Mouse (Mus musculus): Measurements from ENCODE around the gene Cacng2. TPM values are rescaled to one million over a fixed set of nuclear protein-coding genes. Genes with fewer than 3 reads are reported as not detected.
"Not testable (repeated sequence)": the region's sequence is repeated elsewhere in the genome, so short reads cannot be mapped to it uniquely, and the experiment has no call there.

Gene Cacng2
- polyA plus RNA-seq, 1 experiment: not detected

GRCm38 (mm10) chr15:78008206-78008605, 111.6 kb downstream of the Cacng2 start:
- not testable (repeated sequence) for DNase-seq (ENCODE audit: low spot score)

- DNase-seq (ENCODE audit: low spot score): no peak
Observed at GRCm38 (mm10) chr15:78003929-78004328, 115.9 kb downstream of the Cacng2 start.

GRCm38 (mm10) chr15:78001400-78001799, 118.4 kb downstream of the Cacng2 start:
- DNase-seq (ENCODE audit: low spot score): no peak

DNA sequence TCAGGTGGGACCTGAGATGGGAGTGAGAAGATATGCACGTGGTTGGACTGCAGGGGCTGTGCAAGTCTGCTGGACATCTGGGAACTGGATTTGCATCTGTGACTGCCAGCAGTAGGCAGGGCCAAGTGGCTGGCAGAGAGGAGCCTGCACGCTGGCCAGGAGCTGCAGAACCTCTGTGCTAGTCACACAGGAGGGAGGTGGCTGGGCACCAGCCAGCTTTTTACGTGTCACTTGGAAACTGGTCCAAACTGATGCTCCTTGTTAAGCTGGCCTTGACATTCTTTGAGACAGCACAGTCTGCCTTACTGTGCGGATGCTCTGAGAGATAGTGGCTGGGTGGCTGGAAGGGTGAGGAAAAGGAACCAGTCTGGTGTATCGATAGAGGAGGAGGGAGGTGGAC, 131.3 kb downstream of the Cacng2 start:
- DNase-seq (ENCODE audit: low spot score): no peak

- no peak for DNase-seq (ENCODE audit: low spot score)
Observed at GRCm38 (mm10) chr15:77983391-77983790, 136.4 kb downstream of the Cacng2 start.

GRCm38 (mm10) chr15:77982195-77982939, 137.5 kb downstream of the Cacng2 start:
- DNase-seq (ENCODE audit: low spot score): peak; percentile 31

GRCm38 (mm10) chr15:77981181-77981680, 138.6 kb downstream of the Cacng2 start:
- DNase-seq (ENCODE audit: low spot score): no peak

- no peak for DNase-seq (ENCODE audit: low spot score)
Observed at GRCm38 (mm10) chr15:77979427-77979865, 140.4 kb downstream of the Cacng2 start.

GRCm38 (mm10) chr15:77977663-77978062, 142.2 kb downstream of the Cacng2 start:
- DNase-seq (ENCODE audit: low spot score): no peak

GRCm38 (mm10) chr15:77974165-77974841, 145.5 kb downstream of the Cacng2 start:
- no peak for DNase-seq (ENCODE audit: low spot score)

- DNase-seq (ENCODE audit: low spot score): peak; percentile 89
Observed at GRCm38 (mm10) chr15:77970470-77971292, 149.1 kb downstream of the Cacng2 start, which contains the start of gene Eif3d. TSS of gene Eif3d (minus strand) at chr15:77970813.

GRCm38 (mm10) chr15:77969940-77970469, 149.8 kb downstream of the Cacng2 start:
- DNase-seq (ENCODE audit: low spot score): no peak

DNA sequence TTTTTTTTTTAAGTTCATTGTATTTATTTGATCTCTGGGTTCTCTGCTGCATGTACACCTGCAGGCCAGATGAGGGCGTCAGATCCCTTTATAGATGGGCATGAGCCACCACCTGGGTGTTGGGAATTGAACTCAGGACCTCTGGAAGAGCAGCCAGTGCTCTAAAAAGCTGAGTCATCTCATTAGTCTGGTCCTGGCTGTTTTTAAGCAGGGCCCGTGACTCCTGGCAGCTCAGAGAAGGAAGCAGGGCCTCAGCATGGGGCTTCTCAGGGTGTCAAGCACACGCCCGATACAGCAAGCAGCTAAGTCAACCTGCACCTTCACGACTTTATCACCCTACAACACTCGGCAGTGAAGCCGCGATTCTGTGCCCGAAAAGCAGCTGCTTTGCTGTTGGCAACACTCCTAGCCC, 154.7 kb downstream of the Cacng2 start:
- no peak for DNase-seq (ENCODE audit: low spot score)

DNA sequence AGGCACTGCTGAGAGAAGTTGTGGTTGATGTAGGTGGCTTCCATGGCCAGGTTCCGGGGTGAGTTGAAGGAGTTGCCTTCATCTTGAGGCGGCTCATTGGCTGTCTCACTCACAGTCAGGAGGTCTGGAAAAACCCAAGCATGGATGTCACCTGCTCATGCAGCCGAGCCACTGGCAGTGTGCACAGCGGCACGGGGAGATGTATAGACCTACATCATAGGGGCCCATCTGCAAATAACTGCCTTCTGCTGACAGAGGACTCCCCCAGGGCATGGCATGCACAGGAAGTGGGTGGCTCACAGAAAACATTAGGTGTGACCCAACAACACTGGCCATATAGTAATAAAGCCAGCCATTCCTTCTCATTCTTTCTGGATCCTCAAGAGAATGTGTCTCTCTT, 157.4 kb downstream of the Cacng2 start:
- DNase-seq (ENCODE audit: low spot score): no peak

DNA sequence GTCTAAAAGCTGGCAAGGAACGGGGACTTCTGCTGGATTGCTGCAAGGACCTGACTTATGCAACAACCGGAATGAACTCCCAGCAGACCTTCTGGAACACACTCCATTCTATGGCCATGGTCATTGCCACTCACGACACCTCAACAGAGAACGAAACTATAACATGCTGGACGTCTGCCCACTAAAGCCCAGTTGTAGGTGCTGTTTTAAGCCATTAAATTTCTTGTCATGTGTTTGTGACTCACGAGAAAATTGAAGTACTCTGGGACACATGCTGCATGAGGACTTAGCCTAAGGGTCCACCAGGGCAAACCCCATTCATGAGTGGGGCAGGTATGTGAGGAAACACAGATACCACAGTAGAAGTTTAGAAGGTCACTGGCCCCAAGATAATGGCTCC, 159.1 kb downstream of the Cacng2 start:
- DNase-seq (ENCODE audit: low spot score): no peak

GRCm38 (mm10) chr15:77958071-77958470, 161.8 kb downstream of the Cacng2 start:
- no peak for DNase-seq (ENCODE audit: low spot score)

GRCm38 (mm10) chr15:77957625-77958024, 162.2 kb downstream of the Cacng2 start:
- DNase-seq (ENCODE audit: low spot score): no peak

- peak; percentile 58 for DNase-seq (ENCODE audit: low spot score)
Observed at GRCm38 (mm10) chr15:77956404-77956901, 163.4 kb downstream of the Cacng2 start, which contains the start of gene Foxred2. TSS of gene Foxred2 (minus strand) at chr15:77956722.

- no peak for DNase-seq (ENCODE audit: low spot score)
Observed at GRCm38 (mm10) chr15:77955440-77956403, 164.1 kb downstream of the Cacng2 start.

DNA sequence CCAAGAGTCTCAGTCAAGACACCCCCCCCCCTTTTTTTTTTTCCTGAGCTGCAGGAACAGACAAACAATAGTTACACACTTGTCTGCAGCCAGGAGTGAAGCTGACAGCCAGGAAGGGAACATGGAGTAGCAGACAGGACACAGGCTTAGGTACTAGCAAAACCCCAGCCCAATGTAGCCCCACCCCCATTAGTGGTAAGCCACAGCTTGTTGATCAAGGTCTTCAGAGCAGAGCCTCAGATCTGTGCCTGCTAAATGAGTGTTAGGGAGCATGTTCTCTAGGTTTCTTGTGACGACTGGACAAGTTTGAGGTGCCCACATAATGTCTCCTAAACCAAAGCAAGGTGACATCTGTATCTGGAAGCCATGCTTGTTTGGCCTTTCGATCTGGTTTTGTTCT, 165.5 kb downstream of the Cacng2 start:
- no peak for DNase-seq (ENCODE audit: low spot score)
